Mouse (Mus musculus) induced T-regulatory cell, adult 2 months (primary cell): Measurements from ENCODE around the gene Tspyl4.

ENCODE experiments used
- DNase-seq: peaks from one replicate; pipeline ENCODE4 v3.0.0-alpha.2; 2012; ENCODE audit warnings: low read depth

Gene Tspyl4

GRCm38 (mm10) chr10:34320809-34321208, 23.6 kb downstream of the Tspyl4 start:
- no peak for DNase-seq

DNA sequence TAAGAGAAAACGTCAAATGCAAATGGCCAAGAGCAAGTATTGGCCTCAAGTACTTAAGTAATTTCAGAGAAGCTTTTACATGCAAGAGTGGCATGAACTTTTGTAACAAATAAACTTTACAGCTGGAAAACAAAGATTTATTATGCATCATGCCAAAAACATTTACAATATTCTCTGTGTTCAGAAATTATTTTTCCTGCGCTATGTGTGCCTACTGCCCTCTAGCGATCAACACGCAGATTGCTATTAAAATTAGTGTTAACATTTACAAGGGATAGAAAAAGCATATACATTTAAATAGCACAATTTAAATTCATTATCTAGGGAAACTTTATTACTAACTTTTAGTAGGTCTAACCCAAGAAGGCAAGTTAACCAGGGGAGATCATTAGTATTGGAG, 29.5 kb downstream of the Tspyl4 start:
- peak; percentile 61 for DNase-seq

DNA sequence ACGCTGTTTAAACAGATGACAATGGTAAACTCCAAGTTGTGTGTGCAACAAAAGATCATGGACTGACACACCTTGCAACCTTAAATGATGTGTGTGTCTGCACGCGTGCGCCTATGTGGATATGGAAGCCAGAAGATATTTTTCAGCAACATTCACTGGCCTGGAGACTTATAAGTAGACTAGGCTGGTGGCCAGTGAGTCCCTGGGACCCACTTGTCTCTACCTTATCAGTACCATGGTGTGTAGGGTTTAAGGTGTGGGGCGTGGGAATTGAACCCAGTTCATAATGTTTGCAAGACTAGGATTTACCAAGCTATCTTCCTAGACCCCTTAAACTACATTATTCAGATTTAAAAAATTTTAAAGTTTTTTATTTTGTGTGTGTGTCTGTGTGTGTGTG, 29.9 kb downstream of the Tspyl4 start:
- no peak for DNase-seq

GRCm38 (mm10) chr10:34328310-34328709, 31.1 kb downstream of the Tspyl4 start:
- DNase-seq: peak; percentile 28

DNA sequence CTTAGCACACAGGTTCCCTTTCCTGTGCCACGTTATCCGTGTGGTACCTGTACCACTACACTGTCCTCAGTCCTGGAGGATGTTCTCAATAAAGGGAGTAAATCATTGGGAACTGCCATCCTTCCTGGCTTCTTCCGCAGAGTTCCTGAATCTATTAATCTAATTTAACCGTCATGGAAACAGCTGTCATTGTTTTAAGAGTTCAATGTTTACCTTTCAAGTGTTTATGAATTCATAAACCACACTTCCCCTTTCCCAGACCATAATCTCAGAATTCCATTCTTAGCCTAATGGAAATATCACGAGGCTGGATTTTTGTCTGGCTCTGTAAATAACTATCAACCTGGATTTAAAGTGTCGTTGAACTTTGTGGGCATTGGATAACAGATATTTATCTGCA, 43.8 kb downstream of the Tspyl4 start:
- DNase-seq: no peak

GRCm38 (mm10) chr10:34341886-34342285, 44.6 kb downstream of the Tspyl4 start:
- no peak for DNase-seq
